In the genomic region with DNA sequence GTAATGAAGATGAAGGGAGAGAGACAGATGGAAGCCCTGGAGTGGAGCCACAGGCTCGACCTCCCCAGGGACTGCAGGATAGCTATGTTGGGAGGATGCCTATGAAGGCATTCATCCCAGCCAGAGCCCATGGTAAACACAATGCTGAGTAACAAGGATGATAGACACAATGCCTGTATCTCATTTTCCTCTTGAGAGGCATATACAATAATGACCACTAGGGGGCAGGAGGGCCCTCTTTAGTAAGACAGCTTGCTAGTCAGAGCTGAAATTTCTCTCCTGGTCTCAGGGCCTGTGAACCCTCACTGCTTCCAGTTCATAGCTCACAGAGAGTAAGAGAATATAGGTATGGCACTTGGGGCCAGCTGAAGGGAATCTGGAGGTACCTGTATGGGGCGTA, we compare ENCODE assay signal across 10 mouse cellular contexts. TPM values are rescaled to one million over a fixed set of nuclear protein-coding genes. Genes with fewer than 3 reads are reported as not detected.
DNase-seq lines count a peak whose midpoint lies in the region; ATAC-seq lines count a peak whose summit lies in the region.
"Had no signal": no experiment of that assay in that cellular context is flagged by ENCODE, and none has a peak within 500 bp of the region (broad histone marks: within the 10 kb centered on the region; RNA-seq: fewer than 3 reads in every experiment).

No protein-coding gene starts in this region.

- no peaks in the 10 kb centered on the region for H3K36me3 ChIP-seq in intestine, embryonic 14.5 days (ENCODE audit: control insufficient read depth, insufficient read depth, low read length)
- H3K36me3 ChIP-seq in intestine, embryonic 16.5 days (ENCODE audit: control insufficient read depth, insufficient read depth, low read length) = no peaks in the 10 kb centered on the region
- no peaks in the 10 kb centered on the region for H3K36me3 ChIP-seq in limb, embryonic 11.5 days (ENCODE audit: control insufficient read depth, insufficient read depth, low read length)
- H3K36me3 ChIP-seq: embryonic facial prominence, embryonic 13.5 days; midbrain, embryonic 12.5 days had no signal

- H3K4me3 ChIP-seq in intestine, embryonic 14.5 days (ENCODE audit: low read depth, low read length) = no peak overlapping the region
- H3K4me3 ChIP-seq in intestine, embryonic 16.5 days (ENCODE audit: low read length) = no peak overlapping the region
- H3K4me3 ChIP-seq in limb, embryonic 11.5 days (ENCODE audit: low read depth, low read length) = no peak overlapping the region
- H3K4me3 ChIP-seq: embryonic facial prominence, embryonic 13.5 days; midbrain, embryonic 12.5 days had no signal

- no peaks in the 10 kb centered on the region for H3K9me3 ChIP-seq in intestine, embryonic 14.5 days (ENCODE audit: control insufficient read depth, low read length)
- no peaks in the 10 kb centered on the region for H3K9me3 ChIP-seq in intestine, embryonic 16.5 days (ENCODE audit: control insufficient read depth, low read length)
- H3K9me3 ChIP-seq in limb, embryonic 11.5 days (ENCODE audit: control insufficient read depth, low read length) = no peaks in the 10 kb centered on the region
- H3K9me3 ChIP-seq: embryonic facial prominence, embryonic 13.5 days; midbrain, embryonic 12.5 days had no signal

- H3K27me3 ChIP-seq in intestine, embryonic 14.5 days (replicated peaks; ENCODE audit: control insufficient read depth, insufficient read depth, low read length) = no peaks in the 10 kb centered on the region
- no peaks in the 10 kb centered on the region for H3K27me3 ChIP-seq in intestine, embryonic 16.5 days (replicated peaks; ENCODE audit: control insufficient read depth, insufficient read depth, low read length)
- no peaks in the 10 kb centered on the region for H3K27me3 ChIP-seq in limb, embryonic 11.5 days (ENCODE audit: control insufficient read depth, insufficient read depth, low read length)
- H3K27me3 ChIP-seq: embryonic facial prominence, embryonic 13.5 days; midbrain, embryonic 12.5 days had no signal

- H3K9ac ChIP-seq in intestine, embryonic 14.5 days (ENCODE audit: low read length) = no peak overlapping the region
- no peak overlapping the region for H3K9ac ChIP-seq in intestine, embryonic 16.5 days (ENCODE audit: low read depth, low read length)
- no peak overlapping the region for H3K9ac ChIP-seq in limb, embryonic 11.5 days (ENCODE audit: low read length)
- H3K9ac ChIP-seq: embryonic facial prominence, embryonic 13.5 days; midbrain, embryonic 12.5 days had no signal

- H3K27ac ChIP-seq in intestine, embryonic 14.5 days (ENCODE audit: low read depth) = no peak overlapping the region
- no peak overlapping the region for H3K27ac ChIP-seq in intestine, embryonic 16.5 days (ENCODE audit: low read length)
- H3K27ac ChIP-seq in limb, embryonic 11.5 days (replicated peaks; ENCODE audit: low read depth, low read length) = no peak overlapping the region
- H3K27ac ChIP-seq: embryonic facial prominence, embryonic 13.5 days; midbrain, embryonic 12.5 days had no signal

- 34% methylated on average over 2 of the region's 2 CpGs for WGBS in intestine, embryonic 14.5 days
- WGBS in intestine, embryonic 16.5 days = 32% methylated on average over 2 of the region's 2 CpGs
- WGBS in limb, embryonic 11.5 days = 30% methylated on average over 2 of the region's 2 CpGs

- ATAC-seq in intestine, embryonic 14.5 days (replicated peaks; ENCODE audit: low FRiP score, low TSS enrichment, low read depth) = no peak
- no peak; the same call in 1 of the 2 replicates for ATAC-seq in intestine, embryonic 16.5 days
- no peak for ATAC-seq in limb, embryonic 11.5 days (ENCODE audit: insufficient number of reproducible peaks, low FRiP score, low TSS enrichment, low read depth)
- peak; percentile 59 for ATAC-seq in monocyte, adult 5-6 weeks (replicated peaks; ENCODE audit: insufficient number of reproducible peaks, low FRiP score, low TSS enrichment, poor library complexity, severe bottlenecking)

- DNase-seq in intestine, embryonic 14.5 days (ENCODE audit: low spot score) = peak; percentile 60
- DNase-seq in WW6 (ENCODE audit: low read depth, low spot score) = peak; percentile 29
- peak; percentile 50 for DNase-seq in embryo, embryonic 11.5 days (ENCODE audit: low read depth, low spot score)
- DNase-seq in induced T-regulatory cell, adult 2 months (ENCODE audit: low read depth) = peak; percentile 79
- peak; percentile 56 for DNase-seq in limb, embryonic 11.5 days (ENCODE audit: low spot score)
- DNase-seq in thymus, postnatal 25 days = peak; percentile 38

- H3K4me2 ChIP-seq in intestine, embryonic 14.5 days (ENCODE audit: low read length) = no peak overlapping the region
- no peak overlapping the region for H3K4me2 ChIP-seq in intestine, embryonic 16.5 days (ENCODE audit: low read depth, low read length)
- H3K4me2 ChIP-seq in limb, embryonic 11.5 days (ENCODE audit: low read depth, severe bottlenecking) = no peak overlapping the region
- H3K4me2 ChIP-seq: embryonic facial prominence, embryonic 13.5 days; midbrain, embryonic 12.5 days had no signal

- peaks cover 5% of the 10 kb centered on the region for H3K4me1 ChIP-seq in intestine, embryonic 14.5 days (replicated peaks; ENCODE audit: control insufficient read depth, insufficient read depth, low read length)
- H3K4me1 ChIP-seq in intestine, embryonic 16.5 days (ENCODE audit: control insufficient read depth, insufficient read depth, low read length) = 0 out of 2 replicates have a peak, but pooled peaks cover 3% of the 10 kb centered on the region
- H3K4me1 ChIP-seq in limb, embryonic 11.5 days (ENCODE audit: control insufficient read depth, insufficient read depth, low read length) = peaks cover 12% of the 10 kb centered on the region; the same call in 1 of the 2 replicates

RNA-seq across cellular contexts. Expression of a gene that starts 41.0 kb away (rescaled TPM):
- 1.3 and 1.9 TPM in 2 replicates for polyA plus RNA-seq in intestine, embryonic 14.5 days (2014; fragmentation: Nextera tagmentation; extraction: Ambion mirVana)
- 4.0 and 4.5 TPM in 2 replicates for polyA plus RNA-seq in intestine, embryonic 16.5 days (2015; fragmentation: Nextera tagmentation; extraction: Ambion mirVana)
- polyA plus RNA-seq in limb, embryonic 11.5 days (2014; fragmentation: Nextera tagmentation; extraction: Ambion mirVana) = 1.1 and 1.8 TPM in 2 replicates
- total RNA-seq in monocyte, adult 5-6 weeks (2017) = 13.4 to 25.6 TPM (median 13.7 TPM) in 3 replicates

Comparison
In these comparisons a context has a peak if more than half of its experiments do, and no peak if none do; other contexts are left out.
1. DNase-seq: peak in every context shown above with its lines; median percentile 79 in induced T-regulatory cell, adult 2 months; 60 in intestine, embryonic 14.5 days; 56 in limb, embryonic 11.5 days; 50 in embryo, embryonic 11.5 days; 38 in thymus, postnatal 25 days; 29 in WW6.